Comparison of ENCODE assay signal across 14 mouse cellular contexts in the genomic region with DNA sequence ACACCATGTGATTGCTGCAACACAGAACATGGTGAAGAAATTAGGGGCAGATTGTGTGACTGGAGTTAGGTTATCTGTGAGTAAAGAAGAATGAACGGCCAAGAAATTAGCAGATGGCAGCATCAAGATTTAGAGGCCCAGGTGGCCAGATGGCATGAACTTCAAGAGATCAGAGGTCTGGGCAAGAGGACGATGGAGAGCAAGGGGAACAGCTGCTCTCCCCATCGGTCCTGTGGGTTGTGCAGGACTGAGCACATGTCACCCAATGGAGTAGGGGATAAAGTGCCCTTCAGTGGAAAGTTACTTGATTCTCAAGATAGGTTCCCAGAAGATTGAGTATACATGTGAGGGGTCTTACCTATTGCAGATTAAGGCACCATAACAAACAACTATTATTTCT.
"Had no signal": no experiment of that assay in that cellular context is flagged by ENCODE, and none has a peak within 500 bp of the region (broad histone marks: within the 10 kb centered on the region; RNA-seq: fewer than 3 reads in every experiment).

No protein-coding gene starts in this region.

- H3K27me3 ChIP-seq: lung, embryonic 15.5 days; midbrain, embryonic 12.5 days; neural tube, embryonic 12.5 days; stomach, embryonic 15.5 days had no signal

- H3K4me2 ChIP-seq: lung, embryonic 15.5 days; midbrain, embryonic 12.5 days; neural tube, embryonic 12.5 days; stomach, embryonic 15.5 days had no signal

- H3K36me3 ChIP-seq: lung, embryonic 15.5 days; midbrain, embryonic 10.5 days; midbrain, embryonic 12.5 days; neural tube, embryonic 12.5 days; stomach, embryonic 15.5 days had no signal

- H3K4me3 ChIP-seq: lung, embryonic 15.5 days; midbrain, embryonic 10.5 days; midbrain, embryonic 12.5 days; neural tube, embryonic 12.5 days; stomach, embryonic 15.5 days had no signal

- DNase-seq: liver, postnatal 0 days; lung, adult 2 months; lung, postnatal 14 days; lung, postnatal 36 days; midbrain, embryonic 14.5 days; right cerebral cortex, postnatal 14 days; thymus, adult 2 months; thymus, postnatal 25 days; thymus, postnatal 4 days had no signal
